Mouse (Mus musculus) splenic B cell, adult 2 months (primary cell): ENCODE measurements around the gene Rab11fip3.

Source experiments
- DNase-seq: peaks from one replicate; pipeline ENCODE4 v3.0.0-alpha.2; 2011; ENCODE audit warnings: low read depth, low spot score
- H3K27me3 ChIP-seq: 2 replicates; pipeline ENCODE4 v1.6.1; 2012; ENCODE audit warnings: mild to moderate bottlenecking, low read length, moderate library complexity, mixed read lengths; ENCODE audit not compliant: control insufficient read depth, poor library complexity, insufficient read depth, severe bottlenecking
- H3K36me3 ChIP-seq: 2 replicates; pipeline ENCODE4 v1.6.1; 2012; ENCODE audit warnings: mild to moderate bottlenecking, low read length, moderate library complexity, mixed read lengths; ENCODE audit not compliant: control insufficient read depth, poor library complexity, insufficient read depth, severe bottlenecking

Gene Rab11fip3

DNA sequence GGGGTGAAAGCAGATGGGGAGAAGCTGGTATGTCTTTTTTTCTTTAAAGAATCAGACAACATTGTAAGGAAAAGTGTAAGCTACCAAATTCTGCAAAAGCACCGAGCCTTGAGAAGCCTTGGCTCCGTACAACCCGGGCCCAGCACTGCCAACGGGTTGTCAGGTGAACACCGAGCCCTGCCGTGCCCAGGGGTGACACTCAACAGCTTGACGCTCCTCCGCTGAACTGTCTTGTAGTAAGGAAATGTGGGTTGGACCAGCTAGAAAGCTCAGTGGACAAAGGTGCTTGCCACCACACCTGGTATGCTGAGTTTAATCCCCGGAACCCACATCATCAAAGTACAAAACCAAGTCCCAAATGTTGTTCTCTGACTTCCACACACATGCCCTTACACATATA lies 44.7 kb downstream of the Rab11fip3 start:
- Histone ChIP-seq H3K27me3 (no peaks in the 10 kb centered on the region), H3K36me3 (no peaks in the 10 kb centered on the region)
- DNase-seq, result no peak

DNA sequence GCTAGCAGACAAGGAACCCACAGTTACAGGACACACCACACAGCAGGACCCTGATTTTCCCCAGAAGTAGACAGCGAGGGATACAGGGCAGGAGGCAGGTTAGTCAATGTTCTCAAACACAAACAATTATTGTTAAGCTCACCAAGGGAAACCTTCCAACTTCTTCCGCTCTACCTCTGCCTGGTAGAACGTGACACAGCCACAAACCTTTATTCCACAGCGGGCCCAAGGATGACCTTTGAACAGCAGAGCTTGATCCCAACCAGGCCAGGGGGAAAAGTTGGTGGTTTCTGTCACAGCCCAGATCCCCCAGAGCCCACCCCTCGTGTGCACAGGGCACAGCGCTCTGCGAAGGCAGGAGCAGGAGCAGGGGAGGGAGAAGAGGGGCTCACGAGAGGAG lies 45.4 kb downstream of the Rab11fip3 start:
- no peaks in the 10 kb centered on the region for H3K36me3 ChIP-seq
- H3K27me3 ChIP-seq, result no peaks in the 10 kb centered on the region
- no peak for DNase-seq

- Histone ChIP-seq H3K36me3 (no peaks in the 10 kb centered on the region), H3K27me3 (no peaks in the 10 kb centered on the region)
- no peak for DNase-seq
These were observed 46.2 kb downstream of the Rab11fip3 start for GRCm38 (mm10) chr17:26023181-26023580.

DNA sequence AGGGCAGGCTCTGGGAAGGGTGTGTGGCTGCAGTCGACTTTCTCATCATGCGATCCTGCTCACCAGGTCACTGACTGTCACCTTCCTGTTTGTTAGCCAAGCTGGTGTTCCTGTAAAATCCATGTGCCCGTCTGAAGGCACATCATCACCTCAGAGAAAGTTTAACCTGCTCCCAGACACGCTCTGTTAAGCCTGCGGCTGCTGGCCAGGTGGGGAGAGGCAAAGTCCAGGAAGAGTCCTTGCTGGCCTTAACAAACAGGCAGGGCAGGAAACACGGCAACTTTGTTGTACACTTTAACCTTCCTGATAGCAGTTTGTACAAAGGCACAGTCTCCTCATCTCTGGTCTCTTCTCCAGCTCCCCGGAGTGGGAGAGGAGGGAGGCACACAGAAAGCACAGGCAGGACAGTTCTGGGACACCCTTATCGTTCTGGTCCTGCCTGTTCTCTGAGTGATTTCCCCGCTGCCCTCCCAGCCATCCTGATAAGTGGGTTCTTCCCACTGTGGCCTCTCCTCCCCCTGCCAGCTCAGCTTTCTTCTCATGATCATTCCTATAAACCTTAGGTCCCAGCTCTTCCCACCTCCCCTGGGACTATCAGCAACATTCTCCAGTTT lies 47.5 kb downstream of the Rab11fip3 start:
- Histone ChIP-seq H3K27me3 (no peaks in the 10 kb centered on the region), H3K36me3 (no peaks in the 10 kb centered on the region)
- DNase-seq, result no peak

- DNase-seq, result no peak
- Histone ChIP-seq H3K27me3 (no peaks in the 10 kb centered on the region), H3K36me3 (no peaks in the 10 kb centered on the region)
These were observed 48.5 kb downstream of the Rab11fip3 start for GRCm38 (mm10) chr17:26020848-26021347.

- no peaks in the 10 kb centered on the region for H3K36me3 ChIP-seq
- DNase-seq, result no peak
These were observed 51.0 kb downstream of the Rab11fip3 start for GRCm38 (mm10) chr17:26018388-26018787.

GRCm38 (mm10) chr17:26017949-26018348 lies 51.4 kb downstream of the Rab11fip3 start:
- no peaks in the 10 kb centered on the region for H3K27me3 ChIP-seq
- H3K36me3 ChIP-seq, result no peaks in the 10 kb centered on the region
- DNase-seq, result no peak

More at GRCm38 (mm10) chr17:26018388-26018787, 51.0 kb downstream of the Rab11fip3 start:
- H3K27me3 ChIP-seq, result no peaks in the 10 kb centered on the region

DNA sequence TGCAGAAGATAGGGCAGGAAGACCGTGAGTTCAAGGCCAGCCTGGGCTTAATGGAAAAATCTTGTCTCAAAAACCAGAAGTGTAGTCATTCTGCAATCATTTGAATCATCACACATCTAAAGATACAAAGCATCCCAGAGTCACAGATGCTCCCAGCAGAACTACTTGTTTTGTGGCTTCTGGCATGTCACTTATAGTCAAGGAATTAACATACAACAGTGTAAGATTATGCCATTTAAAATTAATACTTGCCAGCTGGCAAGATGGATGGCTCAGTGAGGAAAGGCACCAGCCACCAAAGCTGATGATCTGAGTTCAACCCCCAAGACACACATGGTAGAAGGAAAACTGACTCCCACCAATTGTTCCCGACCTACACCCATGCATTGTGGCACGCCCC lies 52.3 kb downstream of the Rab11fip3 start:
- no peak for DNase-seq
- H3K27me3 ChIP-seq, result no peaks in the 10 kb centered on the region
- H3K36me3 ChIP-seq, result no peaks in the 10 kb centered on the region

GRCm38 (mm10) chr17:26013711-26014110 lies 55.6 kb downstream of the Rab11fip3 start:
- Histone ChIP-seq H3K27me3 (no peaks in the 10 kb centered on the region), H3K36me3 (no peaks in the 10 kb centered on the region)
- DNase-seq, result no peak

DNA sequence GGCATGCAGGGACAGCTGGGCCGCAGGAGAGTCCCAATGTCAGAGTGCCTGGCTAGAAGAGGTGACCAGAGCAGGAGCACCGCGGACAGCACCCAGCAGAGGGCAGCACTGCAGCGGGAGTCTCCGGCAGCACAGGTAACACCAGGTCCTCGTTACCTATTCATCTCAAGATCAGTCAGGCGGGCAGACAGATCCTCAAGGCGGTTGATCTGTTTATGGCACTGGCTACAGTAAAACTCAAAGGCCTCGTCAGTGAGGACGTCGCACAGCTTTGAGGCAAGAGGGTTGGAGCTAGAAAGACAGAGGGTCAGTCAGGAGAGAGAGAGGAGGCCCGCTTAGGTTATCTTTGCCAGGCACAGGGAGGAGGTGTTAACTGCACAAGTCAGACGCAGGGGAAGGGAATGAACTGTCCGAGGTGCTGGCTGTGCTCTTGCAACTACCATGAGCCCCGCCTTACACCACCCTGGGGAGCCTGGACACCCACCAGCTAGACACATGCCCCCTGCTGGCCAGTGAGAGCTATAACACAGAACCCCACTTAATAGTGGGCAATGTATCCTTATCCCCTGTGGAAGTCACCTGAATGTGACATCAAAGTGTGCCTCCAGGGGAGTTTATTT lies 57.4 kb downstream of the Rab11fip3 start:
- Histone ChIP-seq H3K36me3 (no peaks in the 10 kb centered on the region), H3K27me3 (no peaks in the 10 kb centered on the region)

GRCm38 (mm10) chr17:26009540-26009939 lies 59.8 kb downstream of the Rab11fip3 start:
- DNase-seq, result peak; percentile 90
- H3K27me3 ChIP-seq, result no peaks in the 10 kb centered on the region

More for the DNA sequence above, 57.4 kb downstream of the Rab11fip3 start:
- DNase-seq, result peak; percentile 92

DNA sequence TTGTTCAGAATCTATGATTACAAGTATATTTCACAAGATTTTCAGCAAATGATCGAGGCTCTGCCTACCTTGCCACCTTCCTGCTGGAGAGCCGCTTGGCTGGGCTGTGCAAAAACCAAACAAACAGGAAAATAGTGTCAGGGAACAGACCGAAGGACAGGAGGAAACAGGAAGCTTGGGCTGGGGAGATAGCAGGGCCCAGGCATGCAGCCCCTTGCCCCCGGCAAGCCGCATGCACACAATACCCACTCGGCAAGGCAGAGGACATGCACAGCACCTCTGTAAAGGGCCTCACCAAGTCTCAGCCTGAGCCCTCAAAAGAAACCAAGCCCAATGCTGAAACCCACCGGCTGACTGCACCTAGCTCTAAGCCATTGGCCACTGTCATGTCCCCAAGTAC lies 60.6 kb downstream of the Rab11fip3 start:
- DNase-seq, result no peak
- Histone ChIP-seq H3K27me3 (no peaks in the 10 kb centered on the region), H3K36me3 (no peaks in the 10 kb centered on the region)

More at GRCm38 (mm10) chr17:26009540-26009939, 59.8 kb downstream of the Rab11fip3 start:
- no peaks in the 10 kb centered on the region for H3K36me3 ChIP-seq

DNA sequence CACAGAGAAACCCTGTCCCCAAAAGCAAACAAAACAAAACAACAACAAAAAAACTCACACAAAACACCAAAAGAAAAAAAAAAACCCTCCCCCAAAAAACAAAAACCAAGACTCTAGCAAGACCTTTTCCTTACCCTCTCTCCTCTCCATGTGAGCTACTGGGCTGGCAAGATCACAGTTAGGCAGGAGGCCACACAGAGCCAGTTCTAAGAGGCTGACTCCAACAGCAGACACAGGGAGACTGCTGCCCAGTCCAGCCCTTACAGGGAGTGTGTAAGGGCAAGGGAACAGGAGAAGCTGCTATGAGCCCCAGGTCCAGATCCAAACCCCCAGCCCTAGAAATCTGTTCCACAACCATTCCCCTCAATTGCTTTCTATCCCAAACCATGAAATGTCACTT lies 61.0 kb downstream of the Rab11fip3 start:
- no peaks in the 10 kb centered on the region for H3K27me3 ChIP-seq
- no peak for DNase-seq

GRCm38 (mm10) chr17:26007646-26008045 lies 61.7 kb downstream of the Rab11fip3 start:
- H3K36me3 ChIP-seq, result no peaks in the 10 kb centered on the region
- H3K27me3 ChIP-seq, result no peaks in the 10 kb centered on the region
- DNase-seq, result no peak

More for the DNA sequence above, 61.0 kb downstream of the Rab11fip3 start:
- H3K36me3 ChIP-seq, result no peaks in the 10 kb centered on the region

GRCm38 (mm10) chr17:26005731-26006450 lies 63.5 kb downstream of the Rab11fip3 start:
- no peaks in the 10 kb centered on the region for H3K36me3 ChIP-seq
- H3K27me3 ChIP-seq, result no peaks in the 10 kb centered on the region
- no peak for DNase-seq
